Mouse (Mus musculus): ENCODE measurements around the gene Mmp14. TPM values are rescaled to one million over a fixed set of nuclear protein-coding genes. Genes with fewer than 3 reads are reported as not detected.

Gene Mmp14
- polyA plus RNA-seq, 1 experiment from 2014 or later = 115 TPM

DNA sequence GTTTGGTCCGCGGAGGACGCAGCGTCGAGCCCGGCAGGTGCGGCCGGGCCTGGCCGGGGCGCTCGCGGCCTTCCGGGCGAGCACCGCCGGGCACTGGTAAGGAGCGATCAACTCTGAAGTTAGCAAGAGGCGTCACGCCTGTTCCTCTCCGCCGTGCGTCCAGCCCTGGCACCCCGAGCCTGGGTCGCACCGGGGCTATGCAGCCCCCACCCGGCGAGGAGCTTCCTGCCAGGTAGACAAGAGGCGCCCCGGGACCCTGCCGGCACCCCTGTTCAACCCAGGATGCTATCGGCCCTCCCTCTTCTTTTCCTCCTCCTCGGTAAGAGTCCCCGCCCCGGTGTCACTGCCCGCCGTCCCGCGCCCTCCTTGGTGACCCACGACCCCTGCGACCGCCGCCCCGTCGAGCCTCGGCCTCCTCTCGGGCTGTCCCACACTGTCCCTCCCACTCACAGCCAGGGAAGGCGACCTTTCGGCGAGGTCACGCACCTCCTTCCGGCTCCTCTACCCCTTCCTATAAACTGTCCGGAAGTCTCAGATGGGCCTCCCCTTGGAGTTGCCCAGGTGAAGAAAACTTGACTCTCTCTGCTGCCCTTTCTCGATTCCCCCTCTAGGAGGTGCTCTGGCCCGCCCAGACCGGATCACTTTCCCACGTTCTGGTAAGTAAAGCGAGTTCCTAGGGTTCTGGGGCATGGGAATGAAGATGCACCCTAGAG lies 33.0 kb downstream of the Mmp14 start:
- Histone ChIP-seq H3K36me3 (ENCODE audit: control insufficient read depth, insufficient read depth, low read length) (peaks cover 39% of the 10 kb centered on the region), H3K4me2 (ENCODE audit: low read length) (peak overlapping the region; percentile 84), H3K9ac (ENCODE audit: low read length) (peak overlapping the region; percentile 92), H3K4me3 (ENCODE audit: control insufficient read depth in 1 of 2, insufficient read depth in 1 of 2, low read depth in 1 of 2, low read length in 2 of 2) (peak overlapping the region; percentile 91 to 96), H3K9me3 (ENCODE audit: control insufficient read depth, low read length) (no peaks in the 10 kb centered on the region), H3K27ac (replicated peaks in 1 of 2; ENCODE audit: control insufficient read depth in 1 of 2, insufficient read depth in 1 of 2, low read depth in 2 of 2, low read length in 2 of 2) (peak overlapping the region; percentile 66 to 83), H3K27me3 (ENCODE audit: control insufficient read depth, insufficient read depth, low read length) (no peaks in the 10 kb centered on the region), H3K4me1 (ENCODE audit: control insufficient read depth in 2 of 2, insufficient read depth in 2 of 2, low read length in 2 of 2) (peaks cover 2 to 4% of the 10 kb centered on the region in 2 experiments; a peak in 1 of 4 replicates)
- 2% methylated on average over 53 of the region's 57 CpGs for WGBS
- peak; percentile 76 for ATAC-seq (ENCODE audit: insufficient number of reproducible peaks, insufficient read depth, low FRiP score, low read depth)

DNA sequence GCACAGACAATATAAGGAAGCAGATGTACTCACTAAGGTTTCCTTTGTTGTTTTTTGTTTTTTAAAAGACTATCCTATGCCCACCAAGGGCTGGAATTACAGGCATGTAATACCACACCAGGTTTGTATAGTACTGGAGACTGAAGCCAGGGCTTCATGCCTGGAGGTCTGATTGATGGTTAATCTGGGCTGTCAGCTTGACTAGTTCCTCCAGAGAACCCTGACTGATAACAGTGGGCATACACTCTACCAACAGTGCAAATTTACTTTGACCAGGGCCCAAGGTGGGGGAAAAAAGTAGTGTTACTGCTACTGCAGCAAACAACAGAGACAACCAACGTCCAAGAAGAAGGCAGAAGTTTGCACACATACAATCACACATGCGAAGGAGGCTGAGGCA lies 40.1 kb downstream of the Mmp14 start:
- H3K27ac ChIP-seq (replicated peaks in 1 of 2; ENCODE audit: control insufficient read depth in 1 of 2, insufficient read depth in 1 of 2, low read depth in 2 of 2, low read length in 2 of 2) = no peak overlapping the region
- no peak overlapping the region for H3K4me2 ChIP-seq (ENCODE audit: low read length)
- H3K36me3 ChIP-seq (ENCODE audit: control insufficient read depth, insufficient read depth, low read length) = peaks cover 39% of the 10 kb centered on the region
- H3K9ac ChIP-seq (ENCODE audit: low read length) = no peak overlapping the region
- no peak for ATAC-seq (ENCODE audit: insufficient number of reproducible peaks, insufficient read depth, low FRiP score, low read depth)
- no peaks in the 10 kb centered on the region for H3K27me3 ChIP-seq (ENCODE audit: control insufficient read depth, insufficient read depth, low read length)
- no peak overlapping the region for H3K4me3 ChIP-seq (ENCODE audit: control insufficient read depth in 1 of 2, insufficient read depth in 1 of 2, low read depth in 1 of 2, low read length in 2 of 2)
- H3K4me1 ChIP-seq (ENCODE audit: control insufficient read depth in 2 of 2, insufficient read depth in 2 of 2, low read length in 2 of 2) = peaks cover 4 to 7% of the 10 kb centered on the region in 2 experiments
- H3K9me3 ChIP-seq (ENCODE audit: control insufficient read depth, low read length) = no peaks in the 10 kb centered on the region
- WGBS = 92% methylated on average over 2 of the region's 2 CpGs

DNA sequence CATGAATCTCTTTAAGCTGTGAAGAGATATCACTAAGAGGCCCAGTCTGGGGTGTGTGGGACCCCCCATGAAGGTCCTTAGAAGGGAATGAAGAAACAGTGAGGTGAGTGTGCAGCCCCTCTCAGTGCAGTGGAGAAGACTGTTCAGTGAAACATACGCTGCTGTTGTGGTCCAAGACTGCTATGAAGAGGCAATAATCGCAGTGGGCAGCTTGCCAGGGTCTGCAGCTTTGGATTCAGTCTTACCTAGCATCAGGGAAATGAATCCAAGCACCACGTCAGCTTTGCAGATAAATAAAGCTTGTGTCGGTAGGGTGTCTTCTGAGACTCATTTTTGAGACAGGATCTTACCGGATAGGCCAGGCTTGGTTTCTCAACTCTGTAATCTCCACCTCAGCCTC lies 41.3 kb downstream of the Mmp14 start:
- Histone ChIP-seq H3K27ac (replicated peaks in 1 of 2; ENCODE audit: control insufficient read depth in 1 of 2, insufficient read depth in 1 of 2, low read depth in 2 of 2, low read length in 2 of 2) (no peak overlapping the region), H3K27me3 (ENCODE audit: control insufficient read depth, insufficient read depth, low read length) (peaks cover 5% of the 10 kb centered on the region; the same call in 1 of the 2 replicates), H3K9me3 (ENCODE audit: control insufficient read depth, low read length) (no peaks in the 10 kb centered on the region), H3K9ac (ENCODE audit: low read length) (no peak overlapping the region), H3K4me2 (ENCODE audit: low read length) (no peak overlapping the region), H3K36me3 (ENCODE audit: control insufficient read depth, insufficient read depth, low read length) (peaks cover 28% of the 10 kb centered on the region), H3K4me3 (ENCODE audit: control insufficient read depth in 1 of 2, insufficient read depth in 1 of 2, low read depth in 1 of 2, low read length in 2 of 2) (no peak overlapping the region), H3K4me1 (ENCODE audit: control insufficient read depth in 2 of 2, insufficient read depth in 2 of 2, low read length in 2 of 2) (peaks cover 8 to 13% of the 10 kb centered on the region in 2 experiments)
- no peak for ATAC-seq (ENCODE audit: insufficient number of reproducible peaks, insufficient read depth, low FRiP score, low read depth)
- WGBS = 54% methylated on average over 5 of the region's 5 CpGs

DNA sequence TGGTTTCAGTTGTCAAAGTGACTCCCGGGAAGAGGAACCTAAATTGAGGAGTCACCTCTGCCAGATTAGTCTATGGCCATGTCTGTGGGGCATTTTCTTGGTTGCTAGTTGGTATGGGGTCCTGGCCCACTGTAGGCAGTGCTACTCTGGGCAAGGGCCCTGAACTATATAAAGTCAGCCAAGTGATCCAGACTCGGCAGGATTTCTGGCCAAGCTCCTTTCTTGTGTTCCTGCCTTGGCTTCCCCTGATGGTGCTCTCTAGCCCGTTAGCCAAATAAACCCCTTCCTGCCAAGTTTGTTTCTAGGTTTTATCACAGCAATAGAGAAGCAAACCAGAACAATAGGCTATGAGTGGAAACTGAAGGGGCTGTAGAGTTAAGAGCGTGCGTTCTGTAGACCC lies 43.3 kb downstream of the Mmp14 start:
- Histone ChIP-seq H3K36me3 (ENCODE audit: control insufficient read depth, insufficient read depth, low read length) (peaks cover 7% of the 10 kb centered on the region), H3K4me3 (ENCODE audit: control insufficient read depth in 1 of 2, insufficient read depth in 1 of 2, low read depth in 1 of 2, low read length in 2 of 2) (no peak overlapping the region), H3K27ac (replicated peaks in 1 of 2; ENCODE audit: control insufficient read depth in 1 of 2, insufficient read depth in 1 of 2, low read depth in 2 of 2, low read length in 2 of 2) (no peak overlapping the region), H3K9ac (ENCODE audit: low read length) (no peak overlapping the region), H3K4me2 (ENCODE audit: low read length) (no peak overlapping the region), H3K9me3 (ENCODE audit: control insufficient read depth, low read length) (no peaks in the 10 kb centered on the region), H3K27me3 (ENCODE audit: control insufficient read depth, insufficient read depth, low read length) (peaks cover 14% of the 10 kb centered on the region), H3K4me1 (ENCODE audit: control insufficient read depth in 2 of 2, insufficient read depth in 2 of 2, low read length in 2 of 2) (peaks cover 11 to 13% of the 10 kb centered on the region in 2 experiments)
- ATAC-seq (ENCODE audit: insufficient number of reproducible peaks, insufficient read depth, low FRiP score, low read depth) = no peak
- 63% methylated on average over 5 of the region's 5 CpGs for WGBS

DNA sequence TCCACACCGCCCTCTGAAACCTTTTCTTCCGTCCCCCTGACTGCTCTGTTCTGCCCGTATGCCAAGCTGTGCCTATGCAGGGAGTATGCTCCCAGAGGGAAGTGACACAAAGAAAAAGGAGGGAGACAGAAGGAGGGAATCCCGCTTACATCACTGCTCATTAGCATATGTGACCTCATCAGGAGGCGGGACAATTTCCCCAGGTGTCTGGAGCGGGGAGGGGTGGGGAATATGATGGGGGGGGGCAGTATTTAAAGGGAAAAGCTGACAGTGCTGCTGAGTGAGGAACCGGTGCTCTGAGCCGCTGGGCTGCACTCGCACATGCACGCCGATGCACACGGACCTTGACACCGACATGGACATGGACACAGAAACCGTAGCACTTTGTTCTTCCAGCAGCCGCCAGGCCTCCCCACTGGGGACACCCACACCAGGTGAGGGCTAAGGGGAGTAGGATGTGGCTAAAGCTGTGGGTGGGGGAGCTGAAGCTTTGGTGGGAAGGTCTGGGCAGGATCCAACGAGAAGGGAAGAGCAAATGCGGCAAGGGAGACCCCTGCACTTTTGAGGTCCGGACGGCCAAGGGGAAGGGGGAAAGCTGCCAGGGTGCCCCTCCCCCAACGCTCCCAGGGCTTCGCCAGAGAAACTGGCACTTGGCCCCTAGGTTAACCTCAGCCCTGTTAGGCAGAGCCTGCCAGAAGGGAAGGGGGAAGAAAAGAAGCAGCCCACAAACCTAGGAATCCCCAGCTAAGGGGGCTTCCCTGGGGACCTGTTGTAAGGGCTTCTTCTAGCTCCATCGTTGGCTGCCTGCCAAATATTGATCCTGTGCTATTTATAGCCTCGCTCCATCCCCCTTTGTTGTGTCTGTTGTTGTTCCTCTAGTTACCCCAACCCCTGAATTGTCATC lies 44.8 kb downstream of the Mmp14 start, which contains the start of gene Rem2:
Gene Rem2 (plus strand): TSS at position 160 of the 904 bp plus-strand sequence.
- H3K36me3 ChIP-seq (ENCODE audit: control insufficient read depth, insufficient read depth, low read length) = no peaks in the 10 kb centered on the region
- H3K27me3 ChIP-seq (ENCODE audit: control insufficient read depth, insufficient read depth, low read length) = peaks cover 14% of the 10 kb centered on the region
- no peak within 1 kb of the TSS for H3K27ac ChIP-seq (replicated peaks in 1 of 2; ENCODE audit: control insufficient read depth in 1 of 2, insufficient read depth in 1 of 2, low read depth in 2 of 2, low read length in 2 of 2)
- H3K4me1 ChIP-seq (ENCODE audit: control insufficient read depth in 2 of 2, insufficient read depth in 2 of 2, low read length in 2 of 2) = peaks cover 11 to 13% of the 10 kb centered on the region in 2 experiments
- H3K9ac ChIP-seq (ENCODE audit: low read length) = peak within 1 kb of the TSS; percentile 72
- H3K9me3 ChIP-seq (ENCODE audit: control insufficient read depth, low read length) = no peaks in the 10 kb centered on the region
- under 1% methylated on average over 23 of the region's 23 CpGs for WGBS
- peak; percentile 27; the same call in 1 of the 2 replicates for ATAC-seq (ENCODE audit: insufficient number of reproducible peaks, insufficient read depth, low FRiP score, low read depth)
- H3K4me3 ChIP-seq (ENCODE audit: control insufficient read depth in 1 of 2, insufficient read depth in 1 of 2, low read depth in 1 of 2, low read length in 2 of 2) = peak within 1 kb of the TSS; percentile 46 to 58
- H3K4me2 ChIP-seq (ENCODE audit: low read length) = peak within 1 kb of the TSS; percentile 90

DNA sequence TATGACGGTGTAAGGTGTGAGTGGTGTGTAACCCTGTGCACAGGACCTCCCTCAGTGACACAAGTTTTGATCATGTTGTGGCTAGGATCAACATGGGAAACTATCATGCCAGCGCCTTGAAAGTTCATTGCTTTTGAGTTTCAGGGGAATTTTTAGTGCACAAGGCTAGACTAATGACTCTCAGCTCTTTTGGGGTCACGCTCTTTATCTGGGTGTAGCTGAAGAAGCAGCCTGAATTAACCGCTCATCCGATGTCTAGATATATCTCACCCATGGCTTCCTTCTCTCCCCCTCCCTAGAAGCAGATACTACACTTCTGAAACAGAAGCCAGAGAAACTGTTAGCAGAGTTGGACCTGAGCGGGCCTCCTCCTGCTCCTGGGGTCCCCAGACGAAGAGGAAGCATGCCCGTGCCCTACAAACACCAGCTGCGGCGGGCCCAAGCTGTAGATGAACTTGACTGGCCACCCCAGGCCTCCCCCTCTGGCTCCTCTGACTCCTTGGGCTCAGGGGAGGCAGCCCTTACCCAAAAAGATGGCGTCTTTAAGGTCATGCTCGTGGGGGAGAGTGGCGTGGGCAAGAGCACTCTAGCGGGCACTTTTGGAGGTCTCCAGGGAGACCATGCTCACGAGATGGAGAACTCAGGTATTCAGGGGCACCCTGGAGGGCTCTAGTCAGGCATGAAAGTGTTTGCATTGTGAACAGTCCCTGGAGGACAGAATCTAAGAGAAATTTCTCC lies 45.9 kb downstream of the Mmp14 start:
- Histone ChIP-seq H3K27ac (replicated peaks in 1 of 2; ENCODE audit: control insufficient read depth in 1 of 2, insufficient read depth in 1 of 2, low read depth in 2 of 2, low read length in 2 of 2) (no peak overlapping the region), H3K4me2 (ENCODE audit: low read length) (no peak overlapping the region), H3K4me3 (ENCODE audit: control insufficient read depth in 1 of 2, insufficient read depth in 1 of 2, low read depth in 1 of 2, low read length in 2 of 2) (no peak overlapping the region), H3K9me3 (ENCODE audit: control insufficient read depth, low read length) (no peaks in the 10 kb centered on the region), H3K36me3 (ENCODE audit: control insufficient read depth, insufficient read depth, low read length) (no peaks in the 10 kb centered on the region), H3K4me1 (ENCODE audit: control insufficient read depth in 2 of 2, insufficient read depth in 2 of 2, low read length in 2 of 2) (peaks cover 11 to 13% of the 10 kb centered on the region in 2 experiments), H3K9ac (ENCODE audit: low read length) (no peak overlapping the region), H3K27me3 (ENCODE audit: control insufficient read depth, insufficient read depth, low read length) (peaks cover 14% of the 10 kb centered on the region)
- ATAC-seq (ENCODE audit: insufficient number of reproducible peaks, insufficient read depth, low FRiP score, low read depth) = no peak
- WGBS = 75% methylated on average over 15 of the region's 15 CpGs

DNA sequence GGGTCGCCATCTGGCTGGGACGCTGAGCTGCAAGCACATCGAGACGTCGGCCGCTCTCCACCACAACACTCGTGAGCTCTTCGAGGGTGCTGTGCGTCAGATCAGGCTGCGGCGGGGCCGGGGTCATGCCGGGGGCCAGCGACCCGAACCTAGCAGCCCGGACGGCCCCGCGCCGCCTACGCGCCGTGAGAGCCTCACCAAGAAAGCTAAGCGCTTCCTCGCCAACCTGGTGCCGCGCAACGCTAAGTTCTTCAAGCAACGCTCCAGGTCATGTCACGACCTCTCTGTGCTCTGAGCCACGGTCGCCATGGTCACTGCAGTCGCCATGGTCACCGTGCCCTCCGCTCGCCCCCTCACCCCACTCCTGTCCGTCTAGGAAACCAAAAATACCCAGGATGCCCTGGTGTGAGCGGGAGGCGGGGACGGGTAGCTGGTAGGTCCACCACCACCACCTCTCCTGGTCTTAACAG lies 48.1 kb downstream of the Mmp14 start:
- H3K4me1 ChIP-seq (ENCODE audit: control insufficient read depth in 2 of 2, insufficient read depth in 2 of 2, low read length in 2 of 2) = peaks cover 11 to 13% of the 10 kb centered on the region in 2 experiments
- 2% methylated on average over 34 of the region's 40 CpGs for WGBS
- no peak overlapping the region for H3K27ac ChIP-seq (replicated peaks in 1 of 2; ENCODE audit: control insufficient read depth in 1 of 2, insufficient read depth in 1 of 2, low read depth in 2 of 2, low read length in 2 of 2)
- peaks cover 14% of the 10 kb centered on the region for H3K27me3 ChIP-seq (ENCODE audit: control insufficient read depth, insufficient read depth, low read length)
- H3K9me3 ChIP-seq (ENCODE audit: control insufficient read depth, low read length) = no peaks in the 10 kb centered on the region
- peak overlapping the region; percentile 49 to 51 for H3K4me3 ChIP-seq (ENCODE audit: control insufficient read depth in 1 of 2, insufficient read depth in 1 of 2, low read depth in 1 of 2, low read length in 2 of 2)
- peak overlapping the region; percentile 86 for H3K4me2 ChIP-seq (ENCODE audit: low read length)
- H3K9ac ChIP-seq (ENCODE audit: low read length) = peak overlapping the region; percentile 74
- H3K36me3 ChIP-seq (ENCODE audit: control insufficient read depth, insufficient read depth, low read length) = no peaks in the 10 kb centered on the region
- ATAC-seq (ENCODE audit: insufficient number of reproducible peaks, insufficient read depth, low FRiP score, low read depth) = no peak

All from heart, embryonic 14.5 days (tissue).